Mouse (Mus musculus) kidney, adult 10 weeks (tissue): ENCODE data around the gene B430218F22Rik. TPM values are rescaled to one million over a fixed set of nuclear protein-coding genes. Genes with fewer than 3 reads are reported as not detected.

ENCODE experiments used
- polyA plus RNA-seq: library from polyadenylated mRNA; stranded (reverse); fragments of 350-450 nt; fragmentation: Illumina TruSeq; extraction: RNeasy Lipid Tissue Mini Kit (QIAGEN cat#74804); gene quantifications from one replicate; pipeline ENCODE4 v1.2.3, GENCODE M21; 2014; ENCODE audit warnings: low read depth, low replicate concordance

The B430218F22Rik gene
- 0.49 TPM for polyA plus RNA-seq

GRCm38 (mm10) chr13:118386511-118387447 lies at the start of gene B430218F22Rik, which contains the start of gene Mrps30:
Gene B430218F22Rik (plus strand): TSS chr13:118386630.
Gene Mrps30 (minus strand): TSS chr13:118387252.

Other genes with a start within 250 kb of the B430218F22Rik start
- gene Mrps30, start 622 bp downstream of the B430218F22Rik start, polyA plus RNA-seq, result 46.4 TPM